Mouse (Mus musculus): ENCODE data around the gene Zfp710.
A peak's percentile ranks its signal among the peaks of the same experiment; 100 is the strongest.

The Zfp710 gene

GRCm38 (mm10) chr7:80081586-80082554 lies 57.3 kb downstream of the Zfp710 start:
- DNase-seq, result no peak

GRCm38 (mm10) chr7:80084484-80084931 lies 59.9 kb downstream of the Zfp710 start:
- peak; percentile 75 to 84 for DNase-seq

GRCm38 (mm10) chr7:80085970-80086715 lies 61.5 kb downstream of the Zfp710 start:
- DNase-seq, result peak in 1 of 2 experiments; percentile 48

GRCm38 (mm10) chr7:80088191-80088590 lies 63.6 kb downstream of the Zfp710 start:
- no peak for DNase-seq

- peak; percentile 40 to 58 for DNase-seq
Measured at GRCm38 (mm10) chr7:80090191-80091003, 65.8 kb downstream of the Zfp710 start.

- peak; percentile 45 to 87 for DNase-seq
Measured at GRCm38 (mm10) chr7:80091004-80091865, 66.6 kb downstream of the Zfp710 start.

GRCm38 (mm10) chr7:80091866-80092210 lies 67.2 kb downstream of the Zfp710 start:
- peak in 1 of 2 experiments; percentile 76 for DNase-seq

GRCm38 (mm10) chr7:80092351-80093046 lies 67.9 kb downstream of the Zfp710 start:
- peak; percentile 37 to 55 for DNase-seq

GRCm38 (mm10) chr7:80094481-80094880 lies 69.9 kb downstream of the Zfp710 start:
- DNase-seq, result no peak

GRCm38 (mm10) chr7:80095598-80096309 lies 71.1 kb downstream of the Zfp710 start:
- DNase-seq, result no peak

GRCm38 (mm10) chr7:80098389-80098976 lies 73.9 kb downstream of the Zfp710 start:
- no peak for DNase-seq

GRCm38 (mm10) chr7:80103335-80103734 lies 78.7 kb downstream of the Zfp710 start:
- no peak for DNase-seq

GRCm38 (mm10) chr7:80105637-80106390 lies 81.2 kb downstream of the Zfp710 start:
- no peak for DNase-seq

- no peak for DNase-seq
Measured at GRCm38 (mm10) chr7:80106441-80106840, 81.8 kb downstream of the Zfp710 start.

GRCm38 (mm10) chr7:80111066-80112045 lies 86.7 kb downstream of the Zfp710 start:
- DNase-seq, result no peak

GRCm38 (mm10) chr7:80113989-80114388 lies 89.4 kb downstream of the Zfp710 start:
- DNase-seq, result no peak

GRCm38 (mm10) chr7:80114451-80115223 lies 90.0 kb downstream of the Zfp710 start:
- peak; percentile 52 to 84 for DNase-seq

Measured in thymus, postnatal 36 days (tissue).